Mouse (Mus musculus): Measurements from ENCODE around the gene Capn5. TPM values are rescaled to one million over a fixed set of nuclear protein-coding genes. Genes with fewer than 3 reads are reported as not detected.
A peak's percentile ranks its signal among the peaks of the same experiment; 100 is the strongest.

Capn5 gene
- polyA plus RNA-seq, 1 experiment from 2014 or later = 15.9 TPM

DNA sequence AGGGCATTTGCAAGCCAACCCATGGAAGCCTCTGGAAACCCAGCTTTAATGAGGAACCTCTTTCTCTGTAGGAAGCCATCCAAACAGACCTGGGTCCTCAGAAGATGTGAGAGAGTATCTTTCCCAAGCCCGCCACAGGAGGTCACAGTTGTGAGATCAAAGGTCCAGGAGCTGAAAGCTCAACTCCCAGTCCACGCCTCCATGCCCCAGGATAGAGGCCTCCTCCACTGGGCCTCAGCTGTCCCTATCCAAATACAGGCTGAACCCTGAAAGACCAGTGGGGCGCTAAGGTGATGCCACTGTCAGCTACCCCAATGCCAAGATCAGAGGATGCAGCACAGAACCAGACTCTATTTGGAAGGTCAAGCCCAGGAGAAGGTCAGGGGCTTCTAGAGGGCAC is 35.4 kb downstream of the Capn5 start:
- no peak overlapping the region for H3K9ac ChIP-seq (replicated peaks)
- H3K4me3 ChIP-seq = no peak overlapping the region
- no peak overlapping the region for H3K27ac ChIP-seq (replicated peaks)
- H3K27me3 ChIP-seq = no peaks in the 10 kb centered on the region
- WGBS = 58% methylated on average over 3 of the region's 3 CpGs
- no peaks in the 10 kb centered on the region for H3K36me3 ChIP-seq
- no peak overlapping the region for H3K4me2 ChIP-seq (replicated peaks)
- ATAC-seq (replicated peaks) = no peak
- peaks cover 8% of the 10 kb centered on the region for H3K4me1 ChIP-seq
- no peaks in the 10 kb centered on the region for H3K9me3 ChIP-seq

DNA sequence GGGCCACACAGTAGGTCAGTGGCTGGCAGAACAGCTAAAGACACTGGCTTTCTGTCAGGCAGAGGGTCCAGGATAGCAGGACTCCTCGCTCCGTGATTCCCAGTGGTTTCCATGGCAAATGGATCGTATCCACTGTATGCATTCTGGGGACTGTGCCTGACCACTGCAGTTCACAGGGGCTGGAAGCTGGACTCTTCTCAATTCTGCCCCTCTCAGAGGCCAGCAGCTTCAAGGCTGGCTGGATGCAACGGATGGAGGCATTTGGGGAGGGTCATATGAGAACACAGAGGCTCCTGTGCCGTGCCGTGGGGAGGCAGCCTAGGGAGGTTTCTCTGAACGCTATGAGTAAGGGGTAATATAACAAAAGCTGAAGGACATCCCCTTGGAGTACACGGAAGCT is 35.8 kb downstream of the Capn5 start:
- Histone ChIP-seq H3K4me1 (peaks cover 6% of the 10 kb centered on the region), H3K4me3 (no peak overlapping the region), H3K9ac (replicated peaks) (no peak overlapping the region), H3K9me3 (no peaks in the 10 kb centered on the region), H3K4me2 (replicated peaks) (no peak overlapping the region), H3K27me3 (no peaks in the 10 kb centered on the region), H3K27ac (replicated peaks) (no peak overlapping the region), H3K36me3 (no peaks in the 10 kb centered on the region)
- WGBS = 57% methylated on average over 8 of the region's 8 CpGs
- no peak for ATAC-seq (replicated peaks)

GRCm38 (mm10) chr7:98141206-98141605 is 36.9 kb downstream of the Capn5 start:
- H3K9ac ChIP-seq (replicated peaks) = no peak overlapping the region
- H3K9me3 ChIP-seq = no peaks in the 10 kb centered on the region
- no peaks in the 10 kb centered on the region for H3K27me3 ChIP-seq
- H3K4me1 ChIP-seq = peaks cover 4% of the 10 kb centered on the region
- no peak overlapping the region for H3K4me3 ChIP-seq
- no peak for ATAC-seq (replicated peaks)
- no peak overlapping the region for H3K4me2 ChIP-seq (replicated peaks)
- no peak overlapping the region for H3K27ac ChIP-seq (replicated peaks)
- no peaks in the 10 kb centered on the region for H3K36me3 ChIP-seq
- 58% methylated on average over 3 of the region's 3 CpGs for WGBS

DNA sequence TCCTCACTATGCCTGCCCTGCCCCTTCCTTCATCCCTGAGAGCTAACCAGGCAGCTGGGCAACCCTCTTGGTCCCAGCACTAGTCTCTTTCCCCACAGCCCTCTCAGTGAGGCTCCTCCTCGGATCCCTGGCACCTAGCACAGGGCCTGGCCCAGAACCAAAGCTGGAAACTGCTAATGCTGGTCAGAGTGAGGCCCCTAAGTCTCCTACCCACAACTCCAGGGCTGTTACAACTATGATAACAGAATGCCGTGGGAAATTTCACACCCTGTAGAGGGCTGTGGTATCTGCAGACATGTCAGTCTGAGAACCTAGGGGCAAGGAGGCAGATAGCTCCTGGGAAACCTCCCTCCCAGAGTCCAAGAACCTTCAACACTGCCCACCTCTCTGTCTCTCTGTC is 37.5 kb downstream of the Capn5 start:
- 43% methylated on average over 2 of the region's 2 CpGs for WGBS
- ATAC-seq (replicated peaks) = no peak
- no peaks in the 10 kb centered on the region for H3K9me3 ChIP-seq
- H3K4me2 ChIP-seq (replicated peaks) = no peak overlapping the region
- no peak overlapping the region for H3K4me3 ChIP-seq
- no peak overlapping the region for H3K27ac ChIP-seq (replicated peaks)
- peaks cover 4% of the 10 kb centered on the region for H3K4me1 ChIP-seq
- no peaks in the 10 kb centered on the region for H3K27me3 ChIP-seq
- no peaks in the 10 kb centered on the region for H3K36me3 ChIP-seq
- no peak overlapping the region for H3K9ac ChIP-seq (replicated peaks)

DNA sequence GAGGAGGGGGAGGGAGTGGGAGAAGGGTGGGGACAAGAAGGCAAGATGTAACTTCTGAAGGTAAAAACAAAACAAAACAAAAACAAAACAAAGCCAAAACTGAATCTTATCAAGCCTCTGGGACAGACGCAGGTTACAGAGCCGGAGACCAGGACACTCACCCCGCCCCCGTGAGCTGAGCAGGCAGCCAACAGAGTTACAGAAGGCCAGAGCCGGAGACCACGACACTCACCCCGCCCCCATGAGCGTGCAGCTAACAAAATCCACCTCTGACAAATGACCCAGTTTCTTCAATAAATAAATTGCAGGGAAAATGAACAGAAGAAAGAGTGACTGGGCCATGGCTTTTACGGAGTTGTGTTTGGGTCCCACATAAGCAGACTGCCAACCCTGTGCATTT is 38.9 kb downstream of the Capn5 start:
- H3K4me2 ChIP-seq (replicated peaks) = no peak overlapping the region

GRCm38 (mm10) chr7:98137995-98138394 is 40.1 kb downstream of the Capn5 start:
- H3K27ac ChIP-seq (replicated peaks) = no peak overlapping the region
- no peak overlapping the region for H3K4me3 ChIP-seq
- no peak for ATAC-seq (replicated peaks)
- no peaks in the 10 kb centered on the region for H3K9me3 ChIP-seq
- no peak overlapping the region for H3K4me2 ChIP-seq (replicated peaks)
- H3K4me1 ChIP-seq = peaks cover 4% of the 10 kb centered on the region
- H3K36me3 ChIP-seq = no peaks in the 10 kb centered on the region
- no peak overlapping the region for H3K9ac ChIP-seq (replicated peaks)
- WGBS = 50% methylated on average over 2 of the region's 2 CpGs
- no peaks in the 10 kb centered on the region for H3K27me3 ChIP-seq

More for the DNA sequence above, 38.9 kb downstream of the Capn5 start:
- Histone ChIP-seq H3K9ac (replicated peaks) (no peak overlapping the region), H3K27ac (replicated peaks) (no peak overlapping the region), H3K4me1 (peaks cover 4% of the 10 kb centered on the region), H3K27me3 (no peaks in the 10 kb centered on the region), H3K4me3 (no peak overlapping the region), H3K9me3 (no peaks in the 10 kb centered on the region), H3K36me3 (no peaks in the 10 kb centered on the region)
- ATAC-seq (replicated peaks) = no peak
- WGBS = 20% methylated on average over 9 of the region's 9 CpGs

DNA sequence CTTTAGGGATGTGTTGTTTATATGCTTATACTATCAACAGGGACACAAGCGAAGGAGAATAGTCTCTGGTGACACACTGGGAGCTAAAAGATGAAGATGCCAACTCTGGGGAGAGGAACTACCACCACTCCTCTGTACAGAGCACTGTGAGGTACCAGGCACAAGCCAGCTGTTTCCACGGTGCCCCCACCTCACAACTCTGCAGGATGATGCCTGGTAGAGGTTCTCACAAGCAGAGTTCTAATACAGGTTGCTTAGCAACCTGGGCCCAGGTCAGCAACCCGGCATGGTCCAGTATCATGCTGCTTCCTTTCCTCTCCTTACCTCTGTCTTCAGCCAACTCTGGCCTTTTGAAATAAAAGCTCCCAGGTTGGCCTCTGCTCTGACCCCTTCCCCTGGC is 40.5 kb downstream of the Capn5 start:
- H3K27ac ChIP-seq (replicated peaks) = no peak overlapping the region
- 0 out of 2 replicates have a peak, but pooled peaks have one; percentile 39 for ATAC-seq (replicated peaks)

GRCm38 (mm10) chr7:98131751-98132150 is 46.3 kb downstream of the Capn5 start:
- ATAC-seq (replicated peaks) = no peak
- no peak overlapping the region for H3K9ac ChIP-seq (replicated peaks)
- H3K4me3 ChIP-seq = no peak overlapping the region
- no peak overlapping the region for H3K27ac ChIP-seq (replicated peaks)
- H3K4me2 ChIP-seq (replicated peaks) = no peak overlapping the region
- 0 out of 2 replicates have a peak, but pooled peaks cover 3% of the 10 kb centered on the region for H3K36me3 ChIP-seq
- no peaks in the 10 kb centered on the region for H3K27me3 ChIP-seq
- H3K4me1 ChIP-seq = no peaks in the 10 kb centered on the region
- no peaks in the 10 kb centered on the region for H3K9me3 ChIP-seq
- 92% methylated on average over 8 of the region's 8 CpGs for WGBS

More for the DNA sequence above, 40.5 kb downstream of the Capn5 start:
- Histone ChIP-seq H3K4me2 (replicated peaks) (no peak overlapping the region), H3K9me3 (no peaks in the 10 kb centered on the region), H3K9ac (replicated peaks) (no peak overlapping the region), H3K36me3 (no peaks in the 10 kb centered on the region), H3K4me1 (peaks cover 4% of the 10 kb centered on the region), H3K4me3 (no peak overlapping the region), H3K27me3 (no peaks in the 10 kb centered on the region)
- 44% methylated on average over 3 of the region's 3 CpGs for WGBS

DNA sequence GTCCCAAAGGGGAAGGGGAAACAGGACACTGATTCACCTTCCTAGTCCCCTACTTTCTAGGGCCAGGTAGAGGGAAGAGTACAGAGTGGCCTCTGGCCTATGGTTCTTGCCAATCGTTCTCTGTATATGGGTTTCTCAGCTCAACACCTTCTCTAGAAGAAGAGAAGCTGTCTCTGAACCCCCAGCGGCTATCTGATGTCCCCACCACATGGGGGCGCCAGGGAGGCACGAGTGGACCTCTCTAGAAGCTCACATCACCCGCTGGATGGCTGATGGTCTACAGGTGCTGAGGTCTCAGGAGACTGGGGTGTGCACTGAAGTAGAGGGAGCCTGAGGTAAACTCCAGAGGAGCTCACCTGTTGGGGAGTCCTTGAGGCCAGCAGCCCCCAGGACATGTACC is 52.6 kb downstream of the Capn5 start:
- no peaks in the 10 kb centered on the region for H3K9me3 ChIP-seq
- H3K36me3 ChIP-seq = 0 out of 2 replicates have a peak, but pooled peaks cover 3% of the 10 kb centered on the region
- H3K27ac ChIP-seq (replicated peaks) = no peak overlapping the region
- H3K9ac ChIP-seq (replicated peaks) = no peak overlapping the region
- H3K27me3 ChIP-seq = no peaks in the 10 kb centered on the region
- no peak overlapping the region for H3K4me3 ChIP-seq
- 37% methylated on average over 5 of the region's 5 CpGs for WGBS
- peaks cover 2% of the 10 kb centered on the region; the same call in 1 of the 2 replicates for H3K4me1 ChIP-seq
- ATAC-seq (replicated peaks) = no peak
- no peak overlapping the region for H3K4me2 ChIP-seq (replicated peaks)

DNA sequence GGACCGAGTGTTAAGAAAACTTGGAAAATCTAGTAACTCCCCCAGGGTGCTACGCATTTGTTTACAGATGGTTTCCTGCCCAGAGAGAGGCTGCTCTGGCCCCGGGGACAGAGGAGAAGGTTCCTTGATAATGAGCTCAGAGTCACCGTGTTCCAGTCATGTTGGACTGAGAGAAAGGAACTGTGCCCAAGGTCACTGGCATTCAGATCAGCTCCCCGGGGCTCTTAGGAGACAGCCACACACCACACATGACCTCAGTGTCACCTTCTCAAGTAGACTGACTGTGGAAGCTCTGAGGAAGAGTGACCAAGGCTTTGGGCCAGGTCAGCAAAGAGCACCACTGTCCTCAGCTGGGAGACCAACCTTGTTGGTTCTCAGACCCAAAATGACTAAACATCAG is 53.4 kb downstream of the Capn5 start:
- Histone ChIP-seq H3K27me3 (no peaks in the 10 kb centered on the region), H3K36me3 (0 out of 2 replicates have a peak, but pooled peaks cover 3% of the 10 kb centered on the region), H3K4me3 (no peak overlapping the region), H3K9ac (replicated peaks) (no peak overlapping the region), H3K9me3 (no peaks in the 10 kb centered on the region), H3K27ac (replicated peaks) (no peak overlapping the region), H3K4me2 (replicated peaks) (no peak overlapping the region), H3K4me1 (peaks cover 3% of the 10 kb centered on the region; the same call in 1 of the 2 replicates)
- no peak for ATAC-seq (replicated peaks)
- WGBS = 74% methylated on average over 5 of the region's 5 CpGs

GRCm38 (mm10) chr7:98121673-98122072 is 56.4 kb downstream of the Capn5 start:
- WGBS = 84% methylated on average over 8 of the region's 8 CpGs
- peaks cover 3% of the 10 kb centered on the region; the same call in 1 of the 2 replicates for H3K4me1 ChIP-seq

DNA sequence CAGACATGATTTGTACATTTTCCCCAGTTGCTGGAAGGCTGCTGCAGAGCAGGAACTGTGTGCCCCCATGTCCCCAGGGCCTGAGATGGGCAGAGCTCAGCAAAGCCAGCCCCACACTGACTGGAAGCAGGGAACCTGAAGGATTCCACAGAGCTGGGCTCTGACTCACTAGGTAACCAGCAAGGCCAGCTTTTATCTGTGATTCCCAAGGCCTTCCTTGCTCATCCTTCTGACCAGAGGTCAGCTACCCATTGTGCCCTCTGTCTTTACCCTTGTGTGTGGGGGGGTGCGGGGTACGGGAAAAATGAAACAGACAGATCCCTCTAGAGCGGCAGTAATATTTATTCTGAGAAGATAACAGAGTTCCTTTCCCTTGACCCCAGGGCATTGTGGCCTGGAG is 56.8 kb downstream of the Capn5 start:
- ATAC-seq (replicated peaks) = no peak
- no peak overlapping the region for H3K27ac ChIP-seq (replicated peaks)
- H3K9ac ChIP-seq (replicated peaks) = no peak overlapping the region
- no peaks in the 10 kb centered on the region for H3K27me3 ChIP-seq
- H3K9me3 ChIP-seq = no peaks in the 10 kb centered on the region
- H3K36me3 ChIP-seq = no peaks in the 10 kb centered on the region
- H3K4me3 ChIP-seq = no peak overlapping the region
- 89% methylated on average over 3 of the region's 3 CpGs for WGBS
- H3K4me1 ChIP-seq = peaks cover 3% of the 10 kb centered on the region; the same call in 1 of the 2 replicates
- H3K4me2 ChIP-seq (replicated peaks) = no peak overlapping the region

More at GRCm38 (mm10) chr7:98121673-98122072, 56.4 kb downstream of the Capn5 start:
- Histone ChIP-seq H3K27me3 (no peaks in the 10 kb centered on the region), H3K27ac (replicated peaks) (no peak overlapping the region), H3K9ac (replicated peaks) (no peak overlapping the region), H3K4me2 (replicated peaks) (no peak overlapping the region), H3K36me3 (no peaks in the 10 kb centered on the region), H3K9me3 (no peaks in the 10 kb centered on the region), H3K4me3 (no peak overlapping the region)
- ATAC-seq (replicated peaks) = no peak

- H3K36me3 ChIP-seq = no peaks in the 10 kb centered on the region
- H3K4me2 ChIP-seq (replicated peaks) = peak overlapping the region; percentile 39
- ATAC-seq (replicated peaks) = peak; percentile 84
- H3K9ac ChIP-seq (replicated peaks) = no peak overlapping the region
- peak overlapping the region; percentile 19 for H3K4me3 ChIP-seq
- H3K4me1 ChIP-seq = peaks cover 3% of the 10 kb centered on the region; the same call in 1 of the 2 replicates
- H3K27me3 ChIP-seq = no peaks in the 10 kb centered on the region
- H3K27ac ChIP-seq (replicated peaks) = no peak overlapping the region
- 11% methylated on average over 7 of the region's 7 CpGs for WGBS
- H3K9me3 ChIP-seq = no peaks in the 10 kb centered on the region
These were observed 57.7 kb downstream of the Capn5 start for GRCm38 (mm10) chr7:98120325-98120724.
